Mouse (Mus musculus) spleen, postnatal 14 days (tissue): ENCODE measurements around the gene Etv5.
"Not testable (repeated sequence)": the region's sequence is repeated elsewhere in the genome, so short reads cannot be mapped to it uniquely, and the experiment has no call there.

Source experiments
- DNase-seq, 2 experiments: peaks; one replicate each; pipeline ENCODE4 v3.0.0; 2021 to 2022; ENCODE audit warnings: low spot score in 2 of 2

Gene Etv5

DNA sequence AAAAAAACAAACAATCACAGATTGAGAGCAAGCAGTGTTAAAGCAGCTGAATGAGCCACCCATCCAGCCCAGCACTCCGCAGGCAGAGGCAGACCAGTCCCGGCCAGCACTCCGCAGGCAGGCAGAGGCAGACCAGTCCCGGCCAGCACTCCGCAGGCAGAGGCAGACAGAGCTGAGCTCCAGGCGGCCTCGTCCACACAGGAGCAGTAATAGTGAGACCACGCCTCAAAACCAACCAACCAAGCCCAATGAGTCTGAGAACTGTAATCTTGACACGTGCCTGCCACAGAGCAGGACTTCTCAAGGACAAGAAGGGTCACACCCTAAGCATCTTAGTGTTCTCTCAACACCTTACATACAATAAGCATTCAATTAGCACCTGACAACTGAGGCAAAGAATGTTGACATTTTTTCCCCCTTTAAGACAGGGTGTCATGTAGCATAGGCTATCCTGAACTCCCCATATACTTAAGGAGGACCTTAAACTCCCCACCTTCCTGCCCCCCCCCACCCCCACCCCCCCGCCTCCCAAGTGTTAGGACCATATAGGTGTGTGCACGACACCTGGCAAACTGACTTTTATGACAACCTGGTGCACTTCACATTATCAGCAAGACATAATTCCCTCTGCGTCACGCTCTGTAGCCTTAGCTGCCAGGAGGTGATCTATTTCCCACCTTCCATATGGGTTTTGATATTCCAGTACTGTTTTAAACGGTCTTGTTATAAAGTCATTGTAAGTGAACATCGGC, 44.2 kb downstream of the Etv5 start:
- DNase-seq, result no peak

- DNase-seq, result no peak
Observed at GRCm38 (mm10) chr16:22390348-22390897, 49.1 kb downstream of the Etv5 start.

GRCm38 (mm10) chr16:22389146-22389911, 50.2 kb downstream of the Etv5 start:
- DNase-seq, result no peak

- DNase-seq, result no peak
Observed at GRCm38 (mm10) chr16:22387731-22388130, 51.8 kb downstream of the Etv5 start.

DNA sequence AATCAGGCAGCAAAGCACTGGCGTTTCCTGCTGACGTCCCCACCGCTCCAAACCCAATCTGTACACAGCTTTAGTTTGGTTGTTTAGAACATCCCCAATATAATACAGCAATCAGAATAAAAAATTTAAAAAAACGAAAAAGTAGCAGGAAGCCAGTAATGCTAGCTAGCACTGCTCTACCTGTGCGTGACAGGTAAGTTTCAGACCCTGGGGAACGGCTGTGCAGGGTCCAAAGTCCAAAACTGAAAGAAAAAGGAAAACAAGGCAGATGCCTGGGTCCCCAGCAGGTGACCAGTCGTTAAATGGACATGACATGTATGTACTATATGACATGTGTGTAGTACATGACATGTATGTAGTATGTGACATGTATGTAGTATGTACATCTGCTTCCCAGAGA, 57.5 kb downstream of the Etv5 start:
- DNase-seq, result not testable (repeated sequence)

- no peak for DNase-seq
Observed at GRCm38 (mm10) chr16:22380981-22381380, 58.5 kb downstream of the Etv5 start.

- DNase-seq, result no peak
Observed at GRCm38 (mm10) chr16:22379986-22380385, 59.5 kb downstream of the Etv5 start.

GRCm38 (mm10) chr16:22379342-22379741, 60.2 kb downstream of the Etv5 start:
- no peak for DNase-seq

- no peak for DNase-seq
Observed at GRCm38 (mm10) chr16:22377714-22378113, 61.8 kb downstream of the Etv5 start.

- DNase-seq, result no peak
Observed at GRCm38 (mm10) chr16:22374898-22375297, 64.6 kb downstream of the Etv5 start.

GRCm38 (mm10) chr16:22372701-22373124, 66.8 kb downstream of the Etv5 start:
- no peak for DNase-seq

DNA sequence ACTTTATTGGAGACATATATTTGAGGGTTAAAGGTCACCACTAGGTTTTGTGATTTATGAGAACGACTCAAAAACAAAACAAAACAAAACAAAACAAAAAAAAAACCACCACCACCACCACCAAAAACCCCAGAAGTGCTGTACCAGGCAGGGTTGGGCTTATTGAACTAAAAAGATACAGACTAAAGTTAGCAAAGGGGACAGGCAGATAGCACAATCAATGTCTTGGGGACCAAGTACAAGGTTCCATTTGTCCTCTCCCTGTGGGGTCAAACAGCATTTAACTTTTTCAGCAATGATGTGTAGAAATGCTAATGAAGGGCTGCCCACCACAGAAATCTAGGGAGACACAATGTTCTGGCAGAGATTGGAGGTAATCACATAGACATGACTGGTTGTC, 67.3 kb downstream of the Etv5 start:
- DNase-seq, result no peak

DNA sequence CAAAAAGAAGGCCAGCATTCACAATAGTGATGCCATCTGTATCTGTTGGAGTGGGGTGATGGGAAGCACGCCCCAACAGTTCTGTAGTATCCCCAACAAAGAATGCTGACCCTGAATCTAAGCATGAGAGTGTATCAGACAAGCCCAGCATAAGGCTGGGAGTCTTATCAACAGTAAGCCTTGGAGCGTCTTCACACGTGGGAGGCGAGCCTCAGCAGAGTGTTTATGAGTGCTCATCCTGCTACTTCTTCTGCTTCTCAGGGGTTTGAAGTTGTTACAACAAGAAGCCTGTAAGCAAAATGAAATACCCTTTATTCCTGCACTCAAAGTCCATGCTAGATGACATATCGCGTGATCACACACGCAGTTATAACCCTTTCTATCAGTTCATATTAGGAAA, 72.4 kb downstream of the Etv5 start:
- DNase-seq, result no peak

DNA sequence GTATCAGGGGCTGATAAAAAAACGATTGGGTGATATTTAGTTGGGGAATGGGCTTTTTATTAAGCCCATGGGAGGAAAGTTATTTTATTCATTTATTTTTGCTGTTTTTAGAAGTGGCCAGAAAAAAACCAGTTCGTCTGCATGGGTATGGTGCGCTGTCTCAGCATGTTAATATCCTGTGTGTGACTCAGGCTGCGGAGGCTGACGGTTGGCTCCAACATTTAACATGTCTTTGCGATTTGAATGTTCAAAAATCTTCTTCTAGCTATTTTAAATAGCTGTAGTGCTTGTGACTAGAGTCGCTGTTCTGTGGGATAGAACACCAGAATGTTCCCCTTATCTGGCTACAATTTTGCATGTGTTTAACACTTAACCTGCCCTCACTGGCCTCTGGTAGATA, 73.5 kb downstream of the Etv5 start:
- no peak for DNase-seq

DNA sequence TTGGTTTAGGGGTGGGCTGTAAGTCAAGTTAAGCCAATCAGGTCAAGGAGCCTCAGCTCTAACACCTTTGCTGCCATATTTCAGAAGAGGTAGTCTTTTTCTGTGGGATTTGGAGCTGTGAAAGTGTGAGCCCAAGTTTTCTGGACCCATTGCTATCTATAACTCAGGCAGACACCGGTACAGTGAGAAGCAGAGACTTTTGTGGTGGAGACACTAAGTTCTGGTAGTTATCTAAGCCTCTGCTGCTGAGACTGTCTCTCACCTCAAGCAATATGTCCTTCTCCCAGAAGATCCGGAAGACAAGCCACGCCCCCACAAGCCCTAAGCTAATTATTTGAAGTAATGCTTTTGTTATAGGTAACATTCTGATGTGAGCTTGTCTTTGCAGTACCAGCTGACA, 73.9 kb downstream of the Etv5 start:
- DNase-seq, result no peak

DNA sequence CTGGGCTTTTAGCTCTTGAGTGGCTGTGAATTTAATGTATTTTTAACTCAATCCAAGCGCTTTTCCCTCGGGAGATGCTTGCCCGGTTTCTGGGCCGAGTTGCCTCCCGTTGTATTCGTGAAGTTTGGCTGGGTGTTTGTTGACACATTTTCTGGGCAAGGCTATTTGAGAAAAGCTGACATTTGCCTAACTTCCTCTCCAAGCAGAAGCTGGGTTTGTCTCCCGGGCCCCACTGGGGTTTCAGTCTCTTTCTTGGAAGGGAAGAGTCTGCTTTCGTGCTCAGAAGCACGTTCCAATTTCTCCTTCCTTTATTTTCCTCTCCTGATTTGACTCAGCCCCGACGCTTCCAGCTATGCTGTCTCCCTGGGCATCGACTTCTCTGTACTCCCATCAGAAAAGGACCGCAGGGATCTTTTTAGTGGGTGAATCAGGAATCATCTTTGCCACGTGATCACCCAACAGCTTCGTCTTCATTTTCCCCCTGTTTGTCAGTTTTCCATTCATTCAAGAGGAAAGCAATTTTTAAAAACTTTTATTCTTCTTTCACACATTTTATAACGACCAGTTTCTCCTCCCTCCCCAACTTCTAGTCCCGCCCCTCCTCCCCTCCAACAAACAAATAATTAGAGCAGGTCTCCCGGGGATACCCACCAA, 80.7 kb downstream of the Etv5 start:
- DNase-seq, result no peak

DNA sequence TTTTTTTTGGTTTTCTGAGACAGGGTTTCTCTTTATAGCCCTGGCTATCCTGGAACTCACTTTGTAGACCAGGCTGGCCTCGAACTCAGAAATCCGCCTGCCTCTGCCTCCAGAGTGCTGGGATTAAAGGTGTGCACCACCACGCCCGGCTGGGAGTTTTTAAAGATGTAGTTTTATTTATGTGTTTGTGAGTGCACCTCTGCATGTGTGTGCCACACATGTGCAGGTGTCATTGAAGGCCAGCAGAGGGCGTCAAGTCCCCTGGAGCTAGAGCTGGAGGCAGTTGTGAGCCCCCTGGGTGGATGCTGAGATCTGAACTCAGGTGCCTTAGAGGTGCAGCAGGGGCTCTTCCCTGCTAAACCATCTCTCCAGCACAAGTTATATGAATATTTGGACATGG, 85.3 kb downstream of the Etv5 start:
- DNase-seq, result not testable (repeated sequence)

GRCm38 (mm10) chr16:22353639-22354038, 85.9 kb downstream of the Etv5 start:
- DNase-seq, result no peak

DNA sequence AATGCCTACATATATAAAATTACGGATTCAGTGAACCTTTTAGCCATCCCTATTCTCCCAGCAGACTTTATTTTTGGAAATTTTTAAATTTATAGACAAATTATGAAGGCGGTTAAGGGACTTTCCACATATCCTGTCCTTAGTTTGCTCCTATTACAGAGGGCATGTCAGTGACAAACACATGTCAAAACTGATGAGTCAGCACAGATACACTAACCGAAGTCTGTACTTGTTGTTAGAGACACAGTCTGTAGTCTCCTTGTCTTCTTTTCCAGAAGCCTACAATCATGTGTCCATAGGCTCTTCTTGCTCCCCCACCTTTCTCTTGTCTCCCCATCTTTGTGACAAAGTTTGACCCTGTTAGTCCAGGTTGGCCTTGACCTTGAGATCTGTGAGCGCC, 88.3 kb downstream of the Etv5 start:
- no peak for DNase-seq

- no peak for DNase-seq
Observed at GRCm38 (mm10) chr16:22349798-22350197, 89.7 kb downstream of the Etv5 start.

GRCm38 (mm10) chr16:22348478-22349270, 90.8 kb downstream of the Etv5 start:
- no peak for DNase-seq

DNA sequence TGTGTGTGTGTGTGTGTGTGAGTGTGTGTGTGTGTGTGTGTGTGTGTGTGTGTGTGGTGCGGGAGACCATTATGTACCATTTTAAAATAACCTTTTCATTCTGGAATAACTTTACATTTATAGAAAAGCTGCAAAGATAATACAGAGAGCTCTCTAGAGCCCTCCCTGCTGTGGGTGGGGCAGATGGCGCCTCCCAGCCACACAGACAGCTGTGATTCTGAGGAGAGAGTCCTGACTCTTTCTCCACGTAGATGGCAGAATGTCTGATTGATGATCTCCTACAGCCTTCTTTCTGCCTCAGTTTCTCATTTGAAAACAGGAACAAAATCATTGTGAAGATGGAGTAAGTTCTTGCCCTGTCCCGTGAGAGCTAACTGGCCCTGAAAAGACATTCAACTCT, 91.5 kb downstream of the Etv5 start:
- DNase-seq, result no peak
